Mouse (Mus musculus) C2C12 (cell line): ENCODE data around the gene Wdr74. TPM values are rescaled to one million over a fixed set of nuclear protein-coding genes. Genes with fewer than 3 reads are reported as not detected.

Experiments used
- H3K27me3 ChIP-seq: one replicate; pipeline ENCODE4 v1.6.1; 2011; ENCODE audit not compliant: control insufficient read depth, insufficient read depth, insufficient read length
- H3K36me3 ChIP-seq: one replicate; pipeline ENCODE4 v1.6.1; 2011; ENCODE audit not compliant: control insufficient read depth, insufficient read depth
- H3K4me3 ChIP-seq: one replicate; pipeline ENCODE4 v1.5.1; 2011; ENCODE audit warnings: mild to moderate bottlenecking, control low read depth; ENCODE audit not compliant: poor library complexity, insufficient read depth, severe bottlenecking
- H3K79me2 ChIP-seq: one replicate; pipeline ENCODE4 v1.6.1; 2011; ENCODE audit not compliant: control insufficient read depth, insufficient read depth
- H3K79me3 ChIP-seq: one replicate; pipeline ENCODE4 v1.6.1; 2011; ENCODE audit warnings: low read depth, control low read depth
- H3ac ChIP-seq: one replicate; pipeline ENCODE3; 2011; ENCODE audit warnings: low read depth; ENCODE audit not compliant: control insufficient read depth, insufficient read length
- CEBPB ChIP-seq: IDR thresholded peaks from one replicate; pipeline ENCODE4 v1.6.1; 2011; ENCODE audit warnings: low read depth, mild to moderate bottlenecking, control low read depth, moderate library complexity
- CTCF ChIP-seq: IDR thresholded peaks from one replicate; pipeline ENCODE4 v1.5.1; 2011; ENCODE audit not compliant: control insufficient read depth, insufficient read depth, insufficient read length
- FOSL1 ChIP-seq: IDR thresholded peaks from one replicate; pipeline ENCODE4 v1.8.0; 2011; ENCODE audit warnings: mild to moderate bottlenecking, low read length; ENCODE audit not compliant: poor library complexity, insufficient read depth, severe bottlenecking
- MAX ChIP-seq: IDR thresholded peaks from one replicate; pipeline ENCODE4 v1.6.1; 2011; ENCODE audit warnings: mild to moderate bottlenecking, control low read depth
- MYOD1 ChIP-seq: IDR thresholded peaks from one replicate; pipeline ENCODE4 v1.6.1; 2011; ENCODE audit warnings: low read depth; ENCODE audit not compliant: control insufficient read depth, insufficient read length
- MYOG ChIP-seq: IDR thresholded peaks from one replicate; pipeline ENCODE4 v1.6.1; 2011; ENCODE audit not compliant: control insufficient read depth, insufficient read length; ENCODE audit errors: extremely low read depth
- USF1 ChIP-seq: IDR thresholded peaks from one replicate; pipeline ENCODE4 v1.6.1; 2011; ENCODE audit warnings: low read depth, mild to moderate bottlenecking, control low read depth, moderate library complexity
- polyA plus RNA-seq: library from polyadenylated mRNA; unstranded; fragments of >200 nt; fragmentation: generic; extraction: Trizol; gene quantifications from one replicate; pipeline ENCODE4 v1.2.1, GENCODE M21; 2012; ENCODE audit warnings: missing spikeins

Gene Wdr74
- polyA plus RNA-seq, 1 experiment: 116 TPM

DNA sequence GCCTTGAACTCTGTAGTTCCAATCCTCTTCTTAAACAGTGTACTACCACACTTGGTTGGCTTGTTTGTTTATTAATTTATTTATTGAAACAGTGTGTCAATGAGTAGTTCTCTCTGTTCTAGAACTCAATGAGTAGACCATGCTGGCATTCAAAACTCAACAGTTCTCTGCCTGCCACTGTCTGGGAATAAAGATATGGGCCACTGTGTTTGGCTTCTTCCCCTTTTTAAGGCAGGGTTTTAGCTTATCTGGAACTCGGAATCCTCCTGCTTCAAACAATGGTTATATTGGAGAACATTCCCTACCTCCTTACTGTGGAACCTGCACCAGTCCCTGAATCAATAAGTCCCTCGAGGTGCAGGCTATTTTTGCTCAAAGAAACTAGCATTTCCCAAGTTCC, 23.3 kb downstream of the Wdr74 start:
- no peak overlapping the region for H3K4me3 ChIP-seq
- TF ChIP-seq CTCF (no peak), MYOG (no peak), CEBPB (no peak), FOSL1 (no peak)
- peaks cover 79% of the 10 kb centered on the region for H3K79me2 ChIP-seq
- no peak overlapping the region for H3ac ChIP-seq
- peaks cover 34% of the 10 kb centered on the region for H3K36me3 ChIP-seq
- peaks cover 56% of the 10 kb centered on the region for H3K79me3 ChIP-seq
- no peaks in the 10 kb centered on the region for H3K27me3 ChIP-seq

DNA sequence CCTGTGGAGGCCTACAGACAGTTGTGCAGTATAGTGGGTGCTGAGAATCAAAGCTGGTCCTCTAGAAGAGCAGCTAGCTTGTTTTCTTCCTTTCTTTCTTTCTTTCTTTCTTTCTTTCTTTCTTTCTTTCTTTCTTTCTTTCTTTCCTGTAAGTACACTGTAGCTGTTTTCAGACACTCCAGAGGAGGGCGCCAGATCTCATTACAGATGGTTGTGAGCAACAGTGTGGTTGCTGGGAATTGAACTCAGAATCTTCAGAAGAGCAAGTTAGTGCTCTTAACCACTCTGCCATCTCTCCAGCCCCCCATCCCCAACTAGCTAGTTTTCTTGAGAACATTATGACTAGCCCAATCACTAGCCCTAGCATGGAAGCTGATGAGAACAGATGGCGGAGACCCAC, 25.1 kb downstream of the Wdr74 start:
- no peak overlapping the region for H3K4me3 ChIP-seq
- H3K27me3 ChIP-seq: no peaks in the 10 kb centered on the region
- H3K79me2 ChIP-seq: peaks cover 70% of the 10 kb centered on the region
- no peak for TF ChIP-seq CEBPB
- TF ChIP-seq MYOG: no peak
- TF ChIP-seq MYOD1: no peak
- TF ChIP-seq CTCF: no peak
- no peak for TF ChIP-seq MAX
- no peak for TF ChIP-seq USF1
- H3K79me3 ChIP-seq: peaks cover 56% of the 10 kb centered on the region
- H3K36me3 ChIP-seq: peaks cover 41% of the 10 kb centered on the region
- H3ac ChIP-seq: no peak overlapping the region

DNA sequence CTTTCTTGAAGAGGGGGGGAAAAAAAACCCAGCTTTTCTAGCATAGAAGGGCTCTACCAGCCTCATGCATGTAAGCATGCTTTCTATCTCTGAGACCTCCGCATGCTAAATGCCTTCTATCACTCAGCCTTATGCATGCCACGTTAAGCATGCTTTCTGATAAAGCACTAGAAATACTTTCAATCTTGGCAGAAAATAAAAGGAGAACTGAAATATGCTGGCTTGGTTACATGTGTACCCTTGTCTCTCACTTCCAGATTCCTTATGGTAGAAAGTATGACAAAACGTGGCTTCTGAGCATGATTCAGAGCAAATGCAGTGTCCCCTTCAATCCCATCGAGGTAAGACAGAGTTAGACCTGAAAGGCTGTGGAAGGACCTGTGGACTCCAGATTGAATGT, 27.6 kb downstream of the Wdr74 start:
- H3K79me2 ChIP-seq: peaks cover 52% of the 10 kb centered on the region
- H3K27me3 ChIP-seq: no peaks in the 10 kb centered on the region
- H3K4me3 ChIP-seq: no peak overlapping the region
- peaks cover 65% of the 10 kb centered on the region for H3K36me3 ChIP-seq
- TF ChIP-seq CEBPB (no peak), MAX (no peak), MYOD1 (no peak), USF1 (no peak), MYOG (no peak), CTCF (no peak), FOSL1 (no peak)
- peaks cover 45% of the 10 kb centered on the region for H3K79me3 ChIP-seq
- H3ac ChIP-seq: no peak overlapping the region

DNA sequence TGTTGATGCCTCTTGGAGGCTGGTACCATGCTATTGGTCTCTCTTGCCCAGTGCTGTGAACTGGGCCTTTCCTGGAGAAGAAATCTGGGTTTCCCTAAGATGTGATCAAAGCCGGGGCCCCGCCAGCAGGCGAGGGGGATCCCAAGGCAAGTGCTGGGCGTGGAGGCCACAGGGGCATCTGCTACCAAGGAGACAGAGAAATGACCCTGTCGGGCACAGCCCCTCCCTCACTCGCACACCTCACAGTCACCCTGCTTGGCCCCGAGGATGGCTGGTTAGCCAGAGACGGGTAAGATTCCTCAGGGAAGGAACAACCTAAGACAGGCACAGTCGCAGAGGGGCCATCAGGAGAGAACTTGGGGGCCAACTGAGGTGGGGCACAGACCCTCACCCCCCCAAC, 29.9 kb downstream of the Wdr74 start:
- H3K79me3 ChIP-seq: peaks cover 23% of the 10 kb centered on the region
- H3K4me3 ChIP-seq: no peak overlapping the region
- no peaks in the 10 kb centered on the region for H3K27me3 ChIP-seq
- TF ChIP-seq MYOG: no peak
- TF ChIP-seq CTCF: no peak
- no peak for TF ChIP-seq FOSL1
- no peak for TF ChIP-seq MYOD1
- no peak for TF ChIP-seq MAX
- no peak for TF ChIP-seq CEBPB
- no peak for TF ChIP-seq USF1
- peaks cover 33% of the 10 kb centered on the region for H3K79me2 ChIP-seq
- no peak overlapping the region for H3ac ChIP-seq
- peaks cover 87% of the 10 kb centered on the region for H3K36me3 ChIP-seq

DNA sequence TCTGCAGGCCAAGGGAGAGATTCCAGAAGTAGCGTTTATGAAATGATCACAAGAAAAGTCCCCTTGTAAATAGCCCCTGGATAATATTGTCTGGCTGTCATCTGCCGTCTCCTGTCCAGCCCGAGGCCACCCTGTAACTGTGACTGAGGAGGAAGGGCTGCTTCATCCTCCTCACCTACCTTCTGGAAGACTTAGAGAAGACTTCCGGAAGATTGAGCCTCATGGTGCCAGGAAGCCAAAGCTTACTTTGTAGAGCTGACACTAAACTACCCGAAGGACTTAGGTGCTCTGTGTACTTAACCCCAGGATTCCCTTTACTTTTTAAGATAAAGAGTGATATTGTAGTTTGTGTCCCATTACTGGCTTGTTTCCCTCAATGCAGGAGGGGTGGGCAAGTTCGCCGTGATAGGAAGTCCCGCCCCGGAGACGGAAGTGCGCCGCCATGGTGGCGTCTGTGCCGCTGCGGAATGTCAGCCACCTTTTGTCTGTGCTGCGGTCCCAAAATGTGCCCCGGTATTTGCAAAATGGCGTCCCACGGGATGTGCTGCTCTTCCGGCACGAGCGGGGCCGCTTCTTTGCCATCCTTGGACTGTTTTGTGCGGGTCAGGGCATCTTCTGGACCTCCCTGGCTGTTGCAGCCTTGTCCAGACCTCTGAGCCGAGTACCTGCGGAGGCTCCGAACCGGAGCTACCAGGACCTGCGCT, 35.1 kb downstream of the Wdr74 start, which contains the start of gene Tmem223:
TSS of gene Tmem223 (plus strand) at position 430 of the 704 bp plus-strand sequence.
- peak within 1 kb of the TSS; percentile 50 for H3ac ChIP-seq
- TF ChIP-seq FOSL1 (no peak), USF1 (no peak), CEBPB (no peak), MAX (no peak), CTCF (no peak), MYOG (no peak), MYOD1 (no peak)
- peaks cover 76% of the 10 kb centered on the region for H3K36me3 ChIP-seq

DNA sequence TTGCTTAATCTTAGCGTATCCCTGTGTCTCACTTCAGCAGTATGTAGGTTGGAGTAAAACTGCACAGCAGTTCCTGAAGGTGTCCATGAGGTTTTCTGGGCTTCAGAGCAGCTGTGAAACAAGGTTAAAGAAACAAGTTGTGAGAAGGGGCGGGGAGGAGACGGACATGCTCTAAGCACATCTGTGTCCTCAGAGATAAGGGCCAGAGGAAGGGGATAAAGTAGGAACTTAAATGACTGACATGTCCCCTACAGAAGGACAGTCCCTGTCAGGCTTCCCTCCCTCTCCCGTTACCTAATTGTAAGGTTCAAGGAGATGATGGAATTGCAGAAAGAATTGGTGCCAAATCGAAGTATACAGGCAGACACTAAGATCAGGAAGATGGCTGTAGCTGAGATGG, 37.4 kb downstream of the Wdr74 start:
- H3ac ChIP-seq: no peak overlapping the region
- peaks cover 14% of the 10 kb centered on the region for H3K79me3 ChIP-seq
- TF ChIP-seq MYOG (no peak), FOSL1 (no peak), USF1 (no peak), CTCF (no peak), MYOD1 (no peak), MAX (no peak), CEBPB (no peak)
- peaks cover 69% of the 10 kb centered on the region for H3K36me3 ChIP-seq
- H3K27me3 ChIP-seq: no peaks in the 10 kb centered on the region
- no peak overlapping the region for H3K4me3 ChIP-seq
- H3K79me2 ChIP-seq: peaks cover 50% of the 10 kb centered on the region

More for the DNA sequence above, 35.1 kb downstream of the Wdr74 start, which contains the start of gene Tmem223:
- Histone ChIP-seq H3K4me3 (peak within 1 kb of the TSS; percentile 51), H3K79me3 (peaks cover 13% of the 10 kb centered on the region), H3K27me3 (no peaks in the 10 kb centered on the region), H3K79me2 (peaks cover 46% of the 10 kb centered on the region)
